Mouse (Mus musculus) stomach, postnatal 0 days (tissue): ENCODE results near the gene Astl.

Experiments used
- CTCF ChIP-seq: IDR thresholded peaks from 2 replicates; pipeline ENCODE4 v1.5.1; 2016; ENCODE audit warnings: antibody characterized with exemption, low read depth, mild to moderate bottlenecking, moderate library complexity
- EP300 ChIP-seq: optimal IDR thresholded peaks from 2 replicates; pipeline ENCODE3; 2016; ENCODE audit warnings: antibody characterized with exemption

GRCm38 (mm10) chr2:127315155-127315470 is 23.3 kb upstream of the Astl start:
- TF ChIP-seq CTCF (no peak), EP300 (no peak)
